Mouse (Mus musculus): ENCODE measurements around the gene Sh3bgrl3. TPM values are rescaled to one million over a fixed set of nuclear protein-coding genes. Genes with fewer than 3 reads are reported as not detected.

Gene Sh3bgrl3
- polyA plus RNA-seq, 1 experiment, result 2.5 TPM

- H3K4me3 ChIP-seq (replicated peaks), result no peak overlapping the region
- TF ChIP-seq TAL1 (IDR thresholded peaks at IDR 0.05; ENCODE audit: low read length), result no peak
- TF ChIP-seq GATA1 (IDR thresholded peaks at IDR 0.05; ENCODE audit: low read length), result peak; percentile 42; the same call in 1 of the 2 replicates
- H3K4me1 ChIP-seq (ENCODE audit: control insufficient read depth), result peaks cover 60% of the 10 kb centered on the region
- no peaks in the 10 kb centered on the region for H3K36me3 ChIP-seq (ENCODE audit: control insufficient read depth)
- H3K27me3 ChIP-seq (ENCODE audit: control insufficient read depth), result no peaks in the 10 kb centered on the region
- H3K9me3 ChIP-seq (ENCODE audit: control insufficient read depth, low read length), result no peaks in the 10 kb centered on the region
Measured at GRCm38 (mm10) chr4:134106105-134106504, 22.5 kb downstream of the Sh3bgrl3 start.

DNA sequence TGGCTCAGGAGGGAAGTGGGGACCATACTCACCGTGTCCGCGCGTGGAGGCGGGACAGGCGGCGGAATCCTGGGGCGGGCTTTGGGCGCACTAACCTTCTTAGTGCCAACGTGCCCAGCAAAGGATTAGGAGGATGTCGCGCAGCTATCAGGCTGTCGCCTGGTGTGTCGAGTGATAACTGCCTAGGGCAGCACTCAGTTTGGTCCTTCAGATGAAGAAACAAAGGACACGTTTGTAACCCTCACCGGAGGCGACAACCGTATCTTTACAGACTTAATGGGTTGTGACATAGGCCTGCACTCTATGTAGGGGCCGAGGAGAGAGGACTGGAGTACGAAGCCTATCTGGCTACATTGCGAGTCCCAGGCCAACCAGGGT is 25.9 kb downstream of the Sh3bgrl3 start:
- Histone ChIP-seq H3K4me1 (ENCODE audit: control insufficient read depth) (peaks cover 42% of the 10 kb centered on the region), H3K9me3 (ENCODE audit: control insufficient read depth, low read length) (no peaks in the 10 kb centered on the region)

GRCm38 (mm10) chr4:134101979-134102741 is 26.4 kb downstream of the Sh3bgrl3 start, which contains the start of gene Ubxn11:
Gene Ubxn11 (plus strand): TSS chr4:134102570.
- Histone ChIP-seq H3K9me3 (ENCODE audit: control insufficient read depth, low read length) (no peaks in the 10 kb centered on the region), H3K4me3 (replicated peaks) (peak within 1 kb of the TSS; percentile 90), H3K27me3 (ENCODE audit: control insufficient read depth) (no peaks in the 10 kb centered on the region), H3K36me3 (ENCODE audit: control insufficient read depth) (no peaks in the 10 kb centered on the region), H3K4me1 (ENCODE audit: control insufficient read depth) (peaks cover 37% of the 10 kb centered on the region)
- no peak for TF ChIP-seq GATA1 (IDR thresholded peaks at IDR 0.05; ENCODE audit: low read length)
- no peak for TF ChIP-seq TAL1 (IDR thresholded peaks at IDR 0.05; ENCODE audit: low read length)

More for the DNA sequence above, 25.9 kb downstream of the Sh3bgrl3 start:
- Histone ChIP-seq H3K36me3 (ENCODE audit: control insufficient read depth) (no peaks in the 10 kb centered on the region), H3K27me3 (ENCODE audit: control insufficient read depth) (no peaks in the 10 kb centered on the region), H3K4me3 (replicated peaks) (peak overlapping the region; percentile 90)
- TF ChIP-seq TAL1 (IDR thresholded peaks at IDR 0.05; ENCODE audit: low read length) (0 out of 3 replicates have a peak, but pooled peaks have one; percentile 18), GATA1 (IDR thresholded peaks at IDR 0.05; ENCODE audit: low read length) (no peak)

DNA sequence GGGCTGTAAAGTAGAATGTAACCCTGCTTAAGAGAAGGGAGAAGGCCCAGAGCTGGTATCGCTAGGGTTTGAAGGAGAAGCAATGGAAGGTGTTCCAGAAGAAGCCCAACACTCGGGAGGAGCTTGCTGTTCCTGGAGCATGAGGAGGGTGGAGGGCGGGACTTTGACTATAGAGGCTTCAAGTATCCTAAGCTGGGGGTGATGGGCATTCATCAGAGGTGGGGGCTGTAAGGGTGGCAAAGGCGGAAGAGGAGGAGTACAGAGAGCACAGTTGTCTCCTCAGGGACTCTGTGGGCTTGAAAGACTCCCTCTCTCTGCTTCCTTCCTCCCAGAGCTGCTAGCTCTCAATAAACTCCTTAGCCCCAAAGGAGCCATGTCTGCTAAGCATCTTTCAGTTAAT is 28.3 kb downstream of the Sh3bgrl3 start:
- H3K9me3 ChIP-seq (ENCODE audit: control insufficient read depth, low read length), result no peaks in the 10 kb centered on the region
- no peaks in the 10 kb centered on the region for H3K27me3 ChIP-seq (ENCODE audit: control insufficient read depth)
- H3K4me3 ChIP-seq (replicated peaks), result no peak overlapping the region
- TF ChIP-seq TAL1 (IDR thresholded peaks at IDR 0.05; ENCODE audit: low read length) (no peak), GATA1 (IDR thresholded peaks at IDR 0.05; ENCODE audit: low read length) (no peak)
- H3K4me1 ChIP-seq (ENCODE audit: control insufficient read depth), result peaks cover 20% of the 10 kb centered on the region
- H3K36me3 ChIP-seq (ENCODE audit: control insufficient read depth), result no peaks in the 10 kb centered on the region

- Histone ChIP-seq H3K4me1 (ENCODE audit: control insufficient read depth) (peaks cover 16% of the 10 kb centered on the region), H3K4me3 (replicated peaks) (no peak overlapping the region)
Measured at GRCm38 (mm10) chr4:134098628-134099027, 30.0 kb downstream of the Sh3bgrl3 start.

DNA sequence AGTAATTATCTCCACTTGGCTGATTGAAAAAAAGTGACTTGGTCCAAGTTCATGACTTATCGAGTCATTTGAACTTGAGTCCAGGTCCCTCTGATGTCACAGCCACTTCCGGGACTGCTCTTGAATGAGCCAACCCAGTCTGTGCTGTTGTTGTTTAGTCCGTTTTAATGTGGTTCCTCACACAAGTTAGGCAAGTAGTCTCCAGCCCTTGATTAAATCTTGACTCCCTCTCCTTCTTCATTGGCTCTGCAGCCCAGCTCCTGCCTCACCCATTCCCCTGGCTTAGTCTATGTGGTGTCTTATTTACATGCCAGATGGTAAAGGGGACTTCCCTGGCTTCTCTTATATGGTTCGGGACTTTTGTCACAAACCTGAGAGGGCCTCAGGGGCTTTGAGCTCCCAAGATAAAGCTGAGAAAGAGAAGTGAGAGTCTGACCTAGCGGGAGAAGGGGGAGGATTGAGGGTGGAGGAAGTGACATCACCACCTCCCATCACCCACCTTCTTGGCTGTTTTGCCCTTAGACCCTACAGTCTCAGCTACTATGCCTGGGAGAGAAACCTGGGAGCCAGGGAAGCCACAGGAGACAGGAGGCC is 31.5 kb downstream of the Sh3bgrl3 start:
- Histone ChIP-seq H3K9me3 (ENCODE audit: control insufficient read depth, low read length) (no peaks in the 10 kb centered on the region), H3K36me3 (ENCODE audit: control insufficient read depth) (no peaks in the 10 kb centered on the region), H3K27me3 (ENCODE audit: control insufficient read depth) (no peaks in the 10 kb centered on the region), H3K4me3 (replicated peaks) (no peak overlapping the region), H3K4me1 (ENCODE audit: control insufficient read depth) (peaks cover 3% of the 10 kb centered on the region)
- TF ChIP-seq GATA1 (IDR thresholded peaks at IDR 0.05; ENCODE audit: low read length) (no peak), TAL1 (IDR thresholded peaks at IDR 0.05; ENCODE audit: low read length) (no peak)

More at GRCm38 (mm10) chr4:134098628-134099027, 30.0 kb downstream of the Sh3bgrl3 start:
- TF ChIP-seq TAL1 (IDR thresholded peaks at IDR 0.05; ENCODE audit: low read length) (no peak), GATA1 (IDR thresholded peaks at IDR 0.05; ENCODE audit: low read length) (no peak)
- Histone ChIP-seq H3K36me3 (ENCODE audit: control insufficient read depth) (no peaks in the 10 kb centered on the region), H3K27me3 (ENCODE audit: control insufficient read depth) (no peaks in the 10 kb centered on the region), H3K9me3 (ENCODE audit: control insufficient read depth, low read length) (no peaks in the 10 kb centered on the region)

- TF ChIP-seq GATA1 (IDR thresholded peaks at IDR 0.05; ENCODE audit: low read length), result no peak
- no peak for TF ChIP-seq TAL1 (IDR thresholded peaks at IDR 0.05; ENCODE audit: low read length)
- Histone ChIP-seq H3K9me3 (ENCODE audit: control insufficient read depth, low read length) (no peaks in the 10 kb centered on the region), H3K4me3 (replicated peaks) (no peak overlapping the region), H3K4me1 (ENCODE audit: control insufficient read depth) (no peaks in the 10 kb centered on the region), H3K27me3 (ENCODE audit: control insufficient read depth) (no peaks in the 10 kb centered on the region), H3K36me3 (ENCODE audit: control insufficient read depth) (no peaks in the 10 kb centered on the region)
Measured at GRCm38 (mm10) chr4:134096120-134096519, 32.5 kb downstream of the Sh3bgrl3 start.

DNA sequence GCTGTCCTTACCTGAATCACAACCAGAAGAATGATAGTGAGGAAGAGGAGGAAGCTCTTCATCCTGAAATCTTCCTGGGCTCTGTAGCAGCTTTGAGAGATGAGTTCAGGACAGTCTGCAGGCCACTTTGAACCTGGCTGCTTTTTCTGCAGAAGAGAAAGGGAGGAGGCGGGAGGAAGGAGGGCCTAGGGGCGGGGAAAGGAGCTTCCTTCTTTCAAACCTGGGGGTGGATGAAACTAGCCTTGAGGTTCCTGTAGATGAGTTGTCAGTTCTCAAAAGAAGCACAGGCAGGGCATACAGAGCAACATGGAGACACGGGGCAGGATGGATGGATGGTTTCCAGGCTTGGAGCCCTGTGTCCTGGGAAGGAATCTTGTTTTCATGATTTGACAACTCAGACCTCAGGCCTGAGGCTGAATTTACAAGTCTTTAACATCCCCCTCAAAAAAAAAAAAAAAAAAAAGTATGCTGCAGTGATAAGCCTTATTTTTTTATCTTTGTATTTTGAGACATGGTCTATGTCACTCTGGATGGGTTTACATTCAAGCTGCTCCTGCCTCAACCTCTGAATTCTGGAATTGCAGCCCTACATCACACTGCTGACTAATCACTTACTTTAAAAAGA is 33.6 kb downstream of the Sh3bgrl3 start, which contains the start of gene Cd52:
Gene Cd52 (minus strand): TSS at position 160 of the 625 bp plus-strand sequence.
- TF ChIP-seq GATA1 (IDR thresholded peaks at IDR 0.05; ENCODE audit: low read length) (no peak), TAL1 (IDR thresholded peaks at IDR 0.05; ENCODE audit: low read length) (no peak)
- H3K9me3 ChIP-seq (ENCODE audit: control insufficient read depth, low read length), result no peaks in the 10 kb centered on the region
- no peaks in the 10 kb centered on the region for H3K36me3 ChIP-seq (ENCODE audit: control insufficient read depth)
- H3K4me1 ChIP-seq (ENCODE audit: control insufficient read depth), result no peaks in the 10 kb centered on the region
- no peaks in the 10 kb centered on the region for H3K27me3 ChIP-seq (ENCODE audit: control insufficient read depth)
- no peak within 1 kb of the TSS for H3K4me3 ChIP-seq (replicated peaks)

DNA sequence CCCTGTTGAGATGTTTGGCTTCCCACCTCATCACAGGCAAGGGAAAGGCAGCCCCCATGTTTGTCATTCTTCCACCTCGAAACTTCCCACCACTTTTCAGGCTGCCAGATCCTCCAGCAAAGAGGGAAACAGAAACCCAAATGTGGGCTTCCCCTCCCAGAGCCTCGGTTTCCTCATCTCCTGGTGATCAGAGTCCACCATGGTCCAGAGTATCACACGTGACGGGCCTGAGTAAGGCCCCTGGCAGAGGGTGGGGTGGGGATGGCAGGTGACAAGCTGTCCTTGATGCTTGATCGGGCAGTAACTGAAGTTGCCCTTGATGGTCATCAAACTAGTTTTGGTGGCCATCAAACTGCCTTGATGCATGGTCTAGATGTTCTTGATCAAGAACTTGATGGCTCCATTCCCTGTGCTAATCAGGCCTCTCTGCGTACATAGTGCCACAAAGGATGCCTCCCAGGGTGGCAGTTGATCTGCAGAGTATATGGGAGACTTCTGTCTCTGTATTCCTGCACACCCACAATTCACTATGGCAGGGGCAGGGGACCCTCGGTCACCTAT is 34.5 kb downstream of the Sh3bgrl3 start:
- Histone ChIP-seq H3K36me3 (ENCODE audit: control insufficient read depth) (no peaks in the 10 kb centered on the region), H3K27me3 (ENCODE audit: control insufficient read depth) (no peaks in the 10 kb centered on the region), H3K4me3 (replicated peaks) (no peak overlapping the region), H3K4me1 (ENCODE audit: control insufficient read depth) (no peaks in the 10 kb centered on the region), H3K9me3 (ENCODE audit: control insufficient read depth, low read length) (no peaks in the 10 kb centered on the region)
- TF ChIP-seq GATA1 (IDR thresholded peaks at IDR 0.05; ENCODE audit: low read length) (no peak), TAL1 (IDR thresholded peaks at IDR 0.05; ENCODE audit: low read length) (no peak)

Measured in erythroblast, embryonic 14.5 days (primary cell).